Mouse (Mus musculus) kidney, postnatal 0 days (tissue): ENCODE results near the gene Kif1a. TPM values are rescaled to one million over a fixed set of nuclear protein-coding genes. Genes with fewer than 3 reads are reported as not detected.

Source experiments
- ATAC-seq: fragments of 200-750 bp; cut with Nextera tagmentation; replicated peaks from 2 replicates; pipeline ENCODE4 v1.8.0; 2017; ENCODE audit warnings: low read depth, moderate number of reproducible peaks, moderate TSS enrichment, moderate library complexity; ENCODE audit not compliant: low FRiP score
- DNase-seq: peaks from one replicate; pipeline ENCODE4 v3.0.0-alpha.2; 2016; ENCODE audit warnings: low spot score
- H3K27ac ChIP-seq: fragments of 300-500 bp; sonication (generic); 2 replicates; pipeline ENCODE4 v1.5.1; 2014; ENCODE audit warnings: mild to moderate bottlenecking
- H3K27me3 ChIP-seq: fragments of 300-500 bp; sonication (generic); 2 replicates; pipeline ENCODE4 v1.6.1; 2014; ENCODE audit warnings: low read length, mixed read lengths; ENCODE audit not compliant: insufficient read depth
- H3K36me3 ChIP-seq: fragments of 300-500 bp; sonication (generic); 2 replicates; pipeline ENCODE4 v1.6.1; 2014; ENCODE audit warnings: low read length, mixed read lengths; ENCODE audit not compliant: insufficient read depth
- H3K4me1 ChIP-seq: fragments of 300-500 bp; sonication (generic); replicated peaks from 2 replicates; pipeline ENCODE4 v1.6.1; 2014; ENCODE audit warnings: antibody characterized with exemption, low read length, mixed read lengths; ENCODE audit not compliant: insufficient read depth
- H3K4me2 ChIP-seq: fragments of 300-500 bp; sonication (generic); 2 replicates; pipeline ENCODE4 v1.6.1; 2014; ENCODE audit warnings: mild to moderate bottlenecking, low read length, moderate library complexity, mixed read lengths
- H3K4me3 ChIP-seq: fragments of 300-500 bp; sonication (generic); replicated peaks from 2 replicates; pipeline ENCODE4 v1.5.1; 2014; ENCODE audit warnings: low read depth, low read length
- H3K9ac ChIP-seq: fragments of 300-500 bp; sonication (generic); 2 replicates; pipeline ENCODE4 v1.6.1; 2014; ENCODE audit warnings: low read depth, low read length
- H3K9me3 ChIP-seq: fragments of 300-500 bp; sonication (generic); replicated peaks from 2 replicates; pipeline ENCODE4 v1.6.1; 2016; ENCODE audit warnings: low read length, inconsistent platforms, mixed read lengths
- CTCF ChIP-seq: IDR thresholded peaks from 2 replicates; pipeline ENCODE4 v1.5.1; 2016; ENCODE audit warnings: antibody characterized with exemption, low read depth, mild to moderate bottlenecking, moderate library complexity
- WGBS: fragments of 180-500 bp; shearing (Covaris S2); extraction: QIAGEN DNeasy Blood & Tissue Kit; methylation state at CpG from one replicate; pipeline ENCODE4 v1.1.7; 2014; 5-methylcytosine and 5-hydroxymethylcytosine counted together
- polyA plus RNA-seq: library from polyadenylated mRNA; unstranded; fragments of >200 nt; fragmentation: Nextera tagmentation; extraction: Ambion mirVana; gene quantifications from 2 replicates; pipeline ENCODE4 v1.2.1, GENCODE M21; 2015

Kif1a gene
- polyA plus RNA-seq, 1 experiment from 2014 or later = 3.7 TPM

DNA sequence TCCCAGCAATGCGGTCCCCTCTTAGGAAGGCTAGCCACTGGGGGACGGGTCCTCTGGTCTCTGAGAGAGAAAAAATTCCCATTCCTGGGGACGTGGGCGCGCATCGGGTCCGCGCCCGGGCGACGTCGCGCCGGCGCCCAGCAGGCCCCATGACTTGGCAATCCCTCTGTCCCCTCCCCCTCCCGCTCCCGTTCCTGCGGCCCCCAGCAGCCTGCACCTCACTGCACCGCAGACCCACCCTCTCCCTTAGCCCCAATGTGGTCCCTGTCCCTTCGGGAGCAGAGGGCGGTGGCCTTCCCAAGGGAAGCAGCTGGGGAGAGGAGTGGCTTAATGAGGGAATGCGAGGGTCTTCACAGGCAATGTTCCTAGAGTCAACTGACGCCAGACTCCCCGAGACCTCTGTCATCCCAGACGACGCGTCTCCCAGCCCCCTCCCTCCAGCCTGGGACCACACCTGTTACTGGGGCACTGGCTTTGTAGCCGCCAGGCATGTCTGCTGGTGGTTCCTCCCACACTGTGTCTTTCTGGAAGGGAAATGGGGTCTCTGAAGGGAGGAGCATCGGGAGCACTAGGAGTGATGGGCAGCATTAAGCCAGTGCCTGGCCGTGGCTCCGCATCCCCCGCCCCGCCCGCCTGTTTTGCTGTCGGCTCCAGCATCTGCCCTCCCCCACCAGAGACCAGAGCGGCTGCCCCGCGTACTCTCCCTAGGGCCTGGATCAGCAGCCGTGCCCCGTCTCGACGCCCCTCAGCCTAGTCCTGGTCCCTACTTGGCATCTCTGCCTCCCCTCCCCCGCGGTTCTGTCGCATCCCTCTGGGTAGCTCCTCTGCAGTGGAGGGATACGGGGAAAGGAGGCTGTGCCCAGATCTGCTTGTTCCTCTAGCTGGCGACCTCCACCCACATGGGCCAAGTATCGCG lies 917 bp downstream of the Kif1a start:
- ATAC-seq (peak; percentile 42; the same call in 1 of the 2 replicates), DNase-seq (peak; percentile 24)
- 1% methylated on average over 46 of the region's 49 CpGs for WGBS
- Histone ChIP-seq H3K9ac (peak overlapping the region; percentile 44; the same call in 1 of the 2 replicates), H3K36me3 (no peaks in the 10 kb centered on the region), H3K27ac (no peak overlapping the region), H3K27me3 (peaks cover 20% of the 10 kb centered on the region), H3K4me2 (peak overlapping the region; percentile 69), H3K9me3 (no peaks in the 10 kb centered on the region), H3K4me3 (peak overlapping the region; percentile 39), H3K4me1 (peaks cover 13% of the 10 kb centered on the region; the same call in 1 of the 2 replicates)
- TF ChIP-seq CTCF = no peak

DNA sequence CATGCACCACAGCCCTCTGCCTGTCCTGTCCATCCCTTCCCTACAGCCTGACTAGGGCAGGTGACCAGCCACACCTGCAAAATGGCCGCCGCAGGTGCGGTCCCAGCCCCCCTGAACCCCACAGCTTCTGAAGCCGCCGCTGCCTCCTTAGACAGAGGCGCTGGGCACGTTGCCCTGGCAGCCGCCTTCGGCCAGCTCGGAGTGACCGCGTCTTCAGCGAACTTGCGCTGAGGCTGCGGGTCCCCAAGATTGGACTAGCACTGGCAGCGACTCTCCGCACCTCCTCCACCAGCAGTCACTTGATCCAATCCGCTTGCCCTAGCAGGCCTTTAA lies 1.5 kb downstream of the Kif1a start:
- peaks cover 13% of the 10 kb centered on the region; the same call in 1 of the 2 replicates for H3K4me1 ChIP-seq
- H3K9ac ChIP-seq = peak overlapping the region; percentile 44; the same call in 1 of the 2 replicates
- ATAC-seq (peak; percentile 38; the same call in 1 of the 2 replicates), DNase-seq (no peak)
- H3K27ac ChIP-seq = no peak overlapping the region
- no peaks in the 10 kb centered on the region for H3K9me3 ChIP-seq
- peaks cover 20% of the 10 kb centered on the region for H3K27me3 ChIP-seq
- peak overlapping the region; percentile 69 for H3K4me2 ChIP-seq
- no peaks in the 10 kb centered on the region for H3K36me3 ChIP-seq
- peak overlapping the region; percentile 39 for H3K4me3 ChIP-seq
- 4% methylated on average over 18 of the region's 18 CpGs for WGBS
- TF ChIP-seq CTCF = no peak

- Histone ChIP-seq H3K4me3 (no peak overlapping the region), H3K9me3 (no peaks in the 10 kb centered on the region), H3K9ac (no peak overlapping the region), H3K4me2 (no peak overlapping the region), H3K27me3 (peaks cover 20% of the 10 kb centered on the region), H3K4me1 (peaks cover 13% of the 10 kb centered on the region; the same call in 1 of the 2 replicates), H3K27ac (no peak overlapping the region), H3K36me3 (no peaks in the 10 kb centered on the region)
- no peak for ATAC-seq
- WGBS = 83% methylated on average over 5 of the region's 5 CpGs
- no peak for TF ChIP-seq CTCF
- DNase-seq = no peak
Measured at GRCm38 (mm10) chr1:93098956-93099355, 2.8 kb downstream of the Kif1a start.

DNA sequence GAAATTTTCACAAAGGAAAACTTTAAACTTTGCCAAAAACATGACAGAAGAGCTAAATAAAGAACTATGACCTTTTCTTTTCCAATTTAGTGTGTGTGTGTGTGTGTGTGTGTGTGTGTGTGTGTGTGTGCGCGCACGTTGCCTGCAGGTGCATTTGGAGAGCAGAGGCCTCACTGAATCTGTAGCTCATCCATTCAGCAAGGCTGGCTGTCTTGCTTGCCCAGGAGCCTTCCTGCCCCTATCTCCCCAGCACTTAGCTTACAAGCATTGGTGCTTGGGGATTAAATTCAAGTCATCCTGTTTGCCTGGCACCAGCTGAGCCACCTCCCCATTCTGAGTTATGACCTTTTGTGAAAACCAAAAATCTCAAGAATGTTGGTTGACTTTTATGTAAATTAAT lies 9.2 kb downstream of the Kif1a start:
- ATAC-seq (no peak), DNase-seq (no peak)
- no peak overlapping the region for H3K4me2 ChIP-seq
- no peak for TF ChIP-seq CTCF
- no peak overlapping the region for H3K9ac ChIP-seq
- no peak overlapping the region for H3K4me3 ChIP-seq
- H3K9me3 ChIP-seq = no peaks in the 10 kb centered on the region
- 78% methylated on average over 3 of the region's 3 CpGs for WGBS
- H3K4me1 ChIP-seq = no peaks in the 10 kb centered on the region
- H3K36me3 ChIP-seq = no peaks in the 10 kb centered on the region
- no peak overlapping the region for H3K27ac ChIP-seq
- no peaks in the 10 kb centered on the region for H3K27me3 ChIP-seq

DNA sequence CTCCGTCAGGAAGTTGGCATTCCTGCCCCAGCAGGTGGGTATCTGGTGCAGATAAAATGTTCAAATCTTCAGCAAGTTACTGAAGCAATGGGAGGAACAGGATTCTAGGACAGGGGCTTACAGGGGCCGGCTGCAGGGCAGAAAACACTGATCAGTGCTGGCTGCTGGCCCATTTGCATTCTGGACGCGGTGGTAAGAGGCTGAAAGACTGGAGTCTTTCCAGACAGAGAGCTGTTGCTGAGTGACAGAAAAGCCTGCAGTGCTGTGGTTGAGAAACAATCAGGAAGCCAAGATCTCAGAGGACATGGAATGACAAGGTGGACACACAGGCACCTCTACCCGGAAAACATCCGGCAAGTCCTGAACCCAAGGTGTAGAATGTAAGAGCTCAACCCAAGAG lies 16.6 kb downstream of the Kif1a start:
- Histone ChIP-seq H3K4me2 (no peak overlapping the region), H3K4me3 (no peak overlapping the region), H3K9me3 (no peaks in the 10 kb centered on the region), H3K9ac (no peak overlapping the region), H3K27ac (no peak overlapping the region), H3K36me3 (no peaks in the 10 kb centered on the region), H3K4me1 (no peaks in the 10 kb centered on the region), H3K27me3 (no peaks in the 10 kb centered on the region)
- ATAC-seq (no peak), DNase-seq (no peak)
- no peak for TF ChIP-seq CTCF
- 71% methylated on average over 6 of the region's 6 CpGs for WGBS

DNA sequence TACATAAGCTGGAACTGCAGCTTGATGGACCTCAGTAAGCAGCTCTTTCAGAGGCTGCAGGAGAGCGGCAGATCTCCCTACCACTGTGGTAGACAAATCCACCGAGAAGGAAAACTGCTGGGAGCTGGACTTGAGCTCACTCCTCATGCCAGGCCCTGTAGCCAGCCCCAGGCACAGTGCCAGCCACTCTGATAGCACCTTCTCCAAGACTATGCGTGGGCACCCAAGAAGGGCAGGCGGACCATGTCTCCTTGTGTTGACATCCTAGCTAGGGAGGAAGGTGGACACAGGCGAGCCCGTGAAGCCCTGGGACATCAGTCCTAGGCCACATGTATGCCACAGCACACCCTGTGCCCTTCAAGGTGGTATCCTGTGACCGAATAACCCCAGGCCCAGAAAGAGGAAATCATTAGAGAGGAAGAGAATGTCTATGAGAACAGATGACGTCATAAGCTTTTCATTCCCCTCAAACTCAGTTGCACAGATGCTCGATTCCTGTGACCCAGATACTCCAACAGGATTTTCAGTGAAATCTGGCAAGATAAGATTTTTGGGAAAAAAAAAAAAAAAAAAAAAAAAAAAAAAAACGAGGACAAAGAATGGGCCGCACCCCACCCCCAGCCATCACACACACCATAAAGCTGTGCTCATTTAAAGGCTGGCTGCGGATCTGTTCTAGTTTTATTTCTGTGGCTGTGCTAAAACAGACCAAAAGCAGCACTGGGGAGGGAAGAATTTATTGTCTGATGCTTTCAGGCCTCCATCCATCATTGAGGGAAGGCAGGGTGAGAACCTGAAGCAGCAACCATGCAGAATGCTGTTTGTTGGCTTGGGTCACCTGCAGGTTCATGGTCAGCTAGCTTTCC lies 18.1 kb downstream of the Kif1a start:
- Histone ChIP-seq H3K4me3 (no peak overlapping the region), H3K9ac (no peak overlapping the region), H3K27ac (no peak overlapping the region), H3K36me3 (no peaks in the 10 kb centered on the region), H3K4me2 (no peak overlapping the region), H3K9me3 (no peaks in the 10 kb centered on the region), H3K27me3 (no peaks in the 10 kb centered on the region), H3K4me1 (no peaks in the 10 kb centered on the region)
- DNase-seq (no peak), ATAC-seq (no peak)
- WGBS = 74% methylated on average over 11 of the region's 12 CpGs
- no peak for TF ChIP-seq CTCF
